Mouse (Mus musculus): ENCODE data around the gene Arhgef38.

The Arhgef38 gene

GRCm38 (mm10) chr3:133165130-133165529 is 69.6 kb downstream of the Arhgef38 start:
- DNase-seq (ENCODE audit: low spot score in 2 of 2), result peak in 1 of 2 experiments; percentile 9

- DNase-seq (ENCODE audit: low spot score in 2 of 2), result no peak
Measured at GRCm38 (mm10) chr3:133163913-133164406, 70.8 kb downstream of the Arhgef38 start.

GRCm38 (mm10) chr3:133163174-133163573 is 71.6 kb downstream of the Arhgef38 start:
- no peak for DNase-seq (ENCODE audit: low spot score in 2 of 2)

- no peak for DNase-seq (ENCODE audit: low spot score in 2 of 2)
Measured at GRCm38 (mm10) chr3:133161407-133161806, 73.3 kb downstream of the Arhgef38 start.

GRCm38 (mm10) chr3:133158260-133158659 is 76.5 kb downstream of the Arhgef38 start:
- DNase-seq (ENCODE audit: low spot score in 2 of 2), result no peak

GRCm38 (mm10) chr3:133154683-133155082 is 80.1 kb downstream of the Arhgef38 start:
- peak in 1 of 2 experiments; percentile 20 for DNase-seq (ENCODE audit: low spot score in 2 of 2)

- DNase-seq (ENCODE audit: low spot score in 2 of 2), result no peak
Measured at GRCm38 (mm10) chr3:133153629-133154028, 81.1 kb downstream of the Arhgef38 start.

GRCm38 (mm10) chr3:133152831-133153230 is 81.9 kb downstream of the Arhgef38 start:
- no peak for DNase-seq (ENCODE audit: low spot score in 2 of 2)

- no peak for DNase-seq (ENCODE audit: low spot score in 2 of 2)
Measured at GRCm38 (mm10) chr3:133151629-133152028, 83.1 kb downstream of the Arhgef38 start.

- no peak for DNase-seq (ENCODE audit: low spot score in 2 of 2)
Measured at GRCm38 (mm10) chr3:133144511-133145147, 90.1 kb downstream of the Arhgef38 start.

GRCm38 (mm10) chr3:133141877-133142276 is 92.9 kb downstream of the Arhgef38 start:
- DNase-seq (ENCODE audit: low spot score in 2 of 2), result no peak

GRCm38 (mm10) chr3:133132611-133133010 is 102.1 kb downstream of the Arhgef38 start:
- DNase-seq (ENCODE audit: low spot score in 2 of 2), result no peak

GRCm38 (mm10) chr3:133131372-133131771 is 103.4 kb downstream of the Arhgef38 start:
- no peak for DNase-seq (ENCODE audit: low spot score in 2 of 2)

- no peak for DNase-seq (ENCODE audit: low spot score in 2 of 2)
Measured at GRCm38 (mm10) chr3:133113281-133113680, 121.5 kb downstream of the Arhgef38 start.

- DNase-seq (ENCODE audit: low spot score in 2 of 2), result no peak
Measured at GRCm38 (mm10) chr3:133111741-133112140, 123.0 kb downstream of the Arhgef38 start.

- no peak for DNase-seq (ENCODE audit: low spot score in 2 of 2)
Measured at GRCm38 (mm10) chr3:133109844-133110243, 124.9 kb downstream of the Arhgef38 start.

GRCm38 (mm10) chr3:133108731-133109130 is 126.0 kb downstream of the Arhgef38 start:
- no peak for DNase-seq (ENCODE audit: low spot score in 2 of 2)

- DNase-seq (ENCODE audit: low spot score in 2 of 2), result no peak
Measured at GRCm38 (mm10) chr3:133104436-133104835, 130.3 kb downstream of the Arhgef38 start.

- no peak for DNase-seq (ENCODE audit: low spot score in 2 of 2)
Measured at GRCm38 (mm10) chr3:133103768-133104167, 131.0 kb downstream of the Arhgef38 start.

GRCm38 (mm10) chr3:133098909-133099308 is 135.8 kb downstream of the Arhgef38 start:
- no peak for DNase-seq (ENCODE audit: low spot score in 2 of 2)

GRCm38 (mm10) chr3:133098336-133098735 is 136.4 kb downstream of the Arhgef38 start:
- DNase-seq (ENCODE audit: low spot score in 2 of 2), result no peak

GRCm38 (mm10) chr3:133097936-133098335 is 136.8 kb downstream of the Arhgef38 start:
- DNase-seq (ENCODE audit: low spot score in 2 of 2), result no peak

- DNase-seq (ENCODE audit: low spot score in 2 of 2), result no peak
Measured at GRCm38 (mm10) chr3:133094305-133094704, 140.4 kb downstream of the Arhgef38 start.

- DNase-seq (ENCODE audit: low spot score in 2 of 2), result no peak
Measured at GRCm38 (mm10) chr3:133092936-133093335, 141.8 kb downstream of the Arhgef38 start.
